Mouse (Mus musculus) megakaryocyte progenitor cell, adult 5-6 weeks (primary cell): ENCODE data around the gene Cpe. TPM values are rescaled to one million over a fixed set of nuclear protein-coding genes. Genes with fewer than 3 reads are reported as not detected.
A peak's percentile ranks its signal among the peaks of the same experiment; 100 is the strongest.

Experiments
- ATAC-seq: replicated peaks from 2 replicates; pipeline ENCODE4 v1.8.0; 2016; ENCODE audit warnings: mild to moderate bottlenecking, moderate TSS enrichment, inconsistent platforms; ENCODE audit not compliant: poor library complexity
- total RNA-seq, 2 experiments: library from RNA; stranded (forward) in 1 of 2; stranded (reverse) in 1 of 2; fragments of 157-497, 149-512 nt in 1 of 2; fragments of 200-1000 nt in 1 of 2; gene quantifications; 2 replicates each; pipeline versions ENCODE4 v1.2.3 to v1.2.4; 2015 to 2017

The Cpe gene
- total RNA-seq, 2 experiments from 2014 or later: not detected

- ATAC-seq: no peak
These were observed 114.6 kb downstream of the Cpe start for GRCm38 (mm10) chr8:64578221-64578620.

- no peak for ATAC-seq
These were observed 117.9 kb downstream of the Cpe start for GRCm38 (mm10) chr8:64575001-64575400.

- peak; percentile 87 for ATAC-seq
These were observed 144.6 kb downstream of the Cpe start for GRCm38 (mm10) chr8:64548054-64548850.

- no peak for ATAC-seq
These were observed 149.4 kb downstream of the Cpe start for GRCm38 (mm10) chr8:64543441-64543840.

Other genes with a start within 250 kb of the Cpe start
- gene Msmo1, start 40.7 kb upstream of the Cpe start, total RNA-seq (2015): 22.8 and 23.8 TPM in 2 replicates
- 46.0 and 51.2 TPM in 2 replicates for gene Msmo1, start 40.7 kb upstream of the Cpe start, total RNA-seq (2017)
- gene Klhl2, start 157.0 kb upstream of the Cpe start, total RNA-seq (2015): 10.3 and 13.7 TPM in 2 replicates
- gene Klhl2, start 157.0 kb upstream of the Cpe start, total RNA-seq (2017): 13.5 and 13.9 TPM in 2 replicates